In genomic region chr5:108758396-108758795, GRCm38 (mm10) we compare ENCODE assay signal across 10 mouse cellular contexts. TPM values are rescaled to one million over a fixed set of nuclear protein-coding genes. Genes with fewer than 3 reads are reported as not detected.
DNase-seq lines count a peak whose midpoint lies in the region; ATAC-seq and TF ChIP-seq lines count a peak whose summit lies in the region.
"Had no signal": no experiment of that assay in that cellular context is flagged by ENCODE, and none has a peak within 500 bp of the region (broad histone marks: within the 10 kb centered on the region; RNA-seq: fewer than 3 reads in every experiment).

No protein-coding gene starts in this region.

- WGBS in midbrain, embryonic 10.5 days: 65% methylated on average over 3 of the region's 3 CpGs
- 61% methylated on average over 3 of the region's 3 CpGs for WGBS in midbrain, embryonic 11.5 days
- 46% methylated on average over 3 of the region's 3 CpGs for WGBS in embryonic facial prominence, embryonic 14.5 days
- 36% methylated on average over 3 of the region's 3 CpGs for WGBS in lung, postnatal 0 days
- WGBS in midbrain, embryonic 13.5 days: 65% methylated on average over 3 of the region's 3 CpGs

- no peaks in the 10 kb centered on the region for H3K36me3 ChIP-seq in midbrain, embryonic 10.5 days
- H3K36me3 ChIP-seq in midbrain, embryonic 11.5 days (ENCODE audit: control insufficient read depth, insufficient read depth, low read length): no peaks in the 10 kb centered on the region
- H3K36me3 ChIP-seq in embryonic facial prominence, embryonic 14.5 days (ENCODE audit: control insufficient read depth, insufficient read depth, low read length): no peaks in the 10 kb centered on the region
- no peaks in the 10 kb centered on the region for H3K36me3 ChIP-seq in lung, postnatal 0 days (ENCODE audit: insufficient read depth, low read length)
- H3K36me3 ChIP-seq in midbrain, embryonic 13.5 days: no peaks in the 10 kb centered on the region
- H3K36me3 ChIP-seq: embryonic facial prominence, embryonic 12.5 days had no signal

- H3K9me3 ChIP-seq in midbrain, embryonic 10.5 days (replicated peaks): no peaks in the 10 kb centered on the region
- H3K9me3 ChIP-seq in midbrain, embryonic 11.5 days (ENCODE audit: control insufficient read depth, low read length): no peaks in the 10 kb centered on the region
- no peaks in the 10 kb centered on the region for H3K9me3 ChIP-seq in embryonic facial prominence, embryonic 14.5 days (ENCODE audit: control insufficient read depth, low read length)
- H3K9me3 ChIP-seq in lung, postnatal 0 days (ENCODE audit: low read length): no peaks in the 10 kb centered on the region
- no peaks in the 10 kb centered on the region for H3K9me3 ChIP-seq in midbrain, embryonic 13.5 days
- H3K9me3 ChIP-seq: embryonic facial prominence, embryonic 12.5 days had no signal

- H3K4me3 ChIP-seq in midbrain, embryonic 10.5 days: no peak overlapping the region
- H3K4me3 ChIP-seq in midbrain, embryonic 11.5 days (ENCODE audit: low read depth, low read length): no peak overlapping the region
- H3K4me3 ChIP-seq in embryonic facial prominence, embryonic 14.5 days (ENCODE audit: low read depth, low read length): no peak overlapping the region
- H3K4me3 ChIP-seq in lung, postnatal 0 days (ENCODE audit: low read depth, low read length): no peak overlapping the region
- H3K4me3 ChIP-seq in midbrain, embryonic 13.5 days (replicated peaks): no peak overlapping the region
- H3K4me3 ChIP-seq: embryonic facial prominence, embryonic 12.5 days had no signal

- H3K4me2 ChIP-seq in midbrain, embryonic 11.5 days: no peak overlapping the region
- H3K4me2 ChIP-seq in embryonic facial prominence, embryonic 14.5 days (ENCODE audit: low read depth, low read length): no peak overlapping the region
- no peak overlapping the region for H3K4me2 ChIP-seq in lung, postnatal 0 days (replicated peaks; ENCODE audit: low read depth, low read length)
- no peak overlapping the region for H3K4me2 ChIP-seq in midbrain, embryonic 13.5 days (replicated peaks)
- H3K4me2 ChIP-seq: embryonic facial prominence, embryonic 12.5 days had no signal

- H3K9ac ChIP-seq in midbrain, embryonic 11.5 days (ENCODE audit: low read length): no peak overlapping the region
- H3K9ac ChIP-seq in embryonic facial prominence, embryonic 14.5 days (ENCODE audit: low read depth, low read length): no peak overlapping the region
- no peak overlapping the region for H3K9ac ChIP-seq in lung, postnatal 0 days (replicated peaks; ENCODE audit: low read depth)
- H3K9ac ChIP-seq in midbrain, embryonic 13.5 days (replicated peaks): no peak overlapping the region
- H3K9ac ChIP-seq: embryonic facial prominence, embryonic 12.5 days had no signal

- peak; percentile 12 for DNase-seq in midbrain, embryonic 10.5 days (ENCODE audit: low spot score)
- DNase-seq in midbrain, embryonic 11.5 days (ENCODE audit: low spot score, missing footprints): no peak
- peak; percentile 27 for DNase-seq in adrenal gland, adult 2 months
- DNase-seq in embryonic facial prominence, embryonic 14.5 days (ENCODE audit: low spot score): peak; percentile 12
- DNase-seq in layer of hippocampus, adult 11-12 months (ENCODE audit: low spot score): peak; percentile 33
- peak; percentile 16 for DNase-seq in lung, postnatal 0 days (ENCODE audit: low spot score)
- no peak for DNase-seq in gastrocnemius, postnatal 25 days

- peak; percentile 49 for TF ChIP-seq CTCF in lung, postnatal 0 days (IDR thresholded peaks at IDR 0.05)

- H3K27ac ChIP-seq in midbrain, embryonic 10.5 days (replicated peaks): no peak overlapping the region
- no peak overlapping the region for H3K27ac ChIP-seq in midbrain, embryonic 11.5 days (ENCODE audit: low read depth, low read length)
- H3K27ac ChIP-seq in embryonic facial prominence, embryonic 14.5 days (replicated peaks; ENCODE audit: low read depth, low read length): no peak overlapping the region
- H3K27ac ChIP-seq in lung, postnatal 0 days (ENCODE audit: low read length): no peak overlapping the region
- no peak overlapping the region for H3K27ac ChIP-seq in midbrain, embryonic 13.5 days
- H3K27ac ChIP-seq: embryonic facial prominence, embryonic 12.5 days; macrophage had no signal

- no peaks in the 10 kb centered on the region for H3K27me3 ChIP-seq in midbrain, embryonic 10.5 days (ENCODE audit: low read depth, poor library complexity, severe bottlenecking)
- no peaks in the 10 kb centered on the region for H3K27me3 ChIP-seq in midbrain, embryonic 11.5 days (ENCODE audit: control insufficient read depth, insufficient read depth, low read length)
- no peaks in the 10 kb centered on the region for H3K27me3 ChIP-seq in embryonic facial prominence, embryonic 14.5 days (replicated peaks; ENCODE audit: control insufficient read depth, insufficient read depth, low read length)
- no peaks in the 10 kb centered on the region for H3K27me3 ChIP-seq in lung, postnatal 0 days (replicated peaks; ENCODE audit: insufficient read depth, low read length)
- no peaks in the 10 kb centered on the region for H3K27me3 ChIP-seq in midbrain, embryonic 13.5 days
- H3K27me3 ChIP-seq: embryonic facial prominence, embryonic 12.5 days had no signal

- no peak for ATAC-seq in midbrain, embryonic 11.5 days (ENCODE audit: low FRiP score)
- ATAC-seq in embryonic facial prominence, embryonic 14.5 days (ENCODE audit: low read depth): no peak
- ATAC-seq in lung, postnatal 0 days: no peak
- ATAC-seq in midbrain, embryonic 13.5 days: no peak

- no peaks in the 10 kb centered on the region for H3K4me1 ChIP-seq in midbrain, embryonic 10.5 days
- no peaks in the 10 kb centered on the region for H3K4me1 ChIP-seq in midbrain, embryonic 11.5 days (ENCODE audit: control insufficient read depth, insufficient read depth, low read length)
- H3K4me1 ChIP-seq in embryonic facial prominence, embryonic 14.5 days (ENCODE audit: control insufficient read depth, insufficient read depth, low read length): no peaks in the 10 kb centered on the region
- H3K4me1 ChIP-seq in lung, postnatal 0 days (ENCODE audit: insufficient read depth, low read depth, low read length): no peaks in the 10 kb centered on the region
- H3K4me1 ChIP-seq in midbrain, embryonic 13.5 days (replicated peaks): no peaks in the 10 kb centered on the region
- H3K4me1 ChIP-seq: embryonic facial prominence, embryonic 12.5 days had no signal

- no peak for TF ChIP-seq EP300 in lung, postnatal 0 days (IDR thresholded peaks at IDR 0.05)

RNA-seq across cellular contexts. Expression of gene Rnf212, which starts 16.4 kb away (rescaled TPM):
- 0.17 TPM in 1 of 2 replicates, not detected in the other for polyA plus RNA-seq in midbrain, embryonic 10.5 days (2016; fragmentation: Nextera tagmentation; extraction: Ambion mirVana)
- 1.7 TPM in 1 of 2 replicates, not detected in the other for polyA plus RNA-seq in midbrain, embryonic 11.5 days (2014; fragmentation: Nextera tagmentation; extraction: Ambion mirVana)
- not detected for total RNA-seq in adrenal gland, adult 2 months (2021)
- not detected in 2 replicates for polyA plus RNA-seq in adrenal gland, adult 2 months (2012; rRNA removed)
- polyA plus RNA-seq in embryonic facial prominence, embryonic 14.5 days (2014; fragmentation: Nextera tagmentation; extraction: Ambion mirVana): not detected in 2 replicates
- not detected in 2 replicates for polyA plus RNA-seq in lung, postnatal 0 days (2015; fragmentation: Nextera tagmentation; extraction: Ambion mirVana)
- not detected for total RNA-seq in gastrocnemius, postnatal 25 days (2021)
- polyA plus RNA-seq in midbrain, embryonic 13.5 days (2015; fragmentation: Nextera tagmentation; extraction: Ambion mirVana): not detected in 2 replicates
- polyA plus RNA-seq: macrophage had no signal

RNA-seq across cellular contexts. Expression of gene Tmed11, which starts 36.8 kb away (rescaled TPM):
- not detected in 2 replicates for polyA plus RNA-seq in midbrain, embryonic 10.5 days (2016; fragmentation: Nextera tagmentation; extraction: Ambion mirVana)
- polyA plus RNA-seq in midbrain, embryonic 11.5 days (2014; fragmentation: Nextera tagmentation; extraction: Ambion mirVana): not detected in 2 replicates
- total RNA-seq in adrenal gland, adult 2 months (2021): not detected
- polyA plus RNA-seq in adrenal gland, adult 2 months (2012; rRNA removed): not detected in 2 replicates
- polyA plus RNA-seq in embryonic facial prominence, embryonic 14.5 days (2014; fragmentation: Nextera tagmentation; extraction: Ambion mirVana): not detected in 2 replicates
- not detected in 2 replicates for polyA plus RNA-seq in lung, postnatal 0 days (2015; fragmentation: Nextera tagmentation; extraction: Ambion mirVana)
- not detected for total RNA-seq in gastrocnemius, postnatal 25 days (2021)
- polyA plus RNA-seq in midbrain, embryonic 13.5 days (2015; fragmentation: Nextera tagmentation; extraction: Ambion mirVana): not detected in 2 replicates
- polyA plus RNA-seq: embryonic facial prominence, embryonic 12.5 days; macrophage had no signal

RNA-seq across cellular contexts. Expression of gene Vmn2r8, which starts 50.3 kb away (rescaled TPM):
- not detected in 2 replicates for polyA plus RNA-seq in midbrain, embryonic 10.5 days (2016; fragmentation: Nextera tagmentation; extraction: Ambion mirVana)
- not detected in 2 replicates for polyA plus RNA-seq in midbrain, embryonic 11.5 days (2014; fragmentation: Nextera tagmentation; extraction: Ambion mirVana)
- not detected for total RNA-seq in adrenal gland, adult 2 months (2021)
- not detected in 2 replicates for polyA plus RNA-seq in adrenal gland, adult 2 months (2012; rRNA removed)
- not detected in 2 replicates for polyA plus RNA-seq in embryonic facial prominence, embryonic 14.5 days (2014; fragmentation: Nextera tagmentation; extraction: Ambion mirVana)
- polyA plus RNA-seq in lung, postnatal 0 days (2015; fragmentation: Nextera tagmentation; extraction: Ambion mirVana): not detected in 2 replicates
- not detected for total RNA-seq in gastrocnemius, postnatal 25 days (2021)
- polyA plus RNA-seq in midbrain, embryonic 13.5 days (2015; fragmentation: Nextera tagmentation; extraction: Ambion mirVana): not detected in 2 replicates
- polyA plus RNA-seq: embryonic facial prominence, embryonic 12.5 days; macrophage had no signal

Comparison
In these comparisons a context has a peak if more than half of its experiments do, and no peak if none do; other contexts are left out.
1. DNase-seq: peak in midbrain, embryonic 10.5 days (single experiment), adrenal gland, adult 2 months (single experiment), embryonic facial prominence, embryonic 14.5 days (single experiment), layer of hippocampus, adult 11-12 months (single experiment) and lung, postnatal 0 days (single experiment); none in midbrain, embryonic 11.5 days (single experiment) and gastrocnemius, postnatal 25 days (single experiment).